Mouse (Mus musculus): ENCODE measurements around the gene Apobr. TPM values are rescaled to one million over a fixed set of nuclear protein-coding genes. Genes with fewer than 3 reads are reported as not detected.

Gene Apobr
- total RNA-seq, 2 experiments from 2014 or later = 1.1 to 4.9 TPM

GRCm38 (mm10) chr7:126636733-126637520 lies 52.2 kb downstream of the Apobr start:
- peak; percentile 91 for ATAC-seq (replicated peaks; ENCODE audit: poor library complexity)

Other genes starting within 250 kb of the Apobr start
- gene Lat, start 215.4 kb upstream of the Apobr start, total RNA-seq (2015) = 0.35 and 2.8 TPM in 2 replicates
- gene Lat, start 215.4 kb upstream of the Apobr start, total RNA-seq (2017) = 1.0 and 1.6 TPM in 2 replicates
- gene Spns1, start 207.5 kb upstream of the Apobr start, total RNA-seq (2015) = 8.3 and 8.4 TPM in 2 replicates
- gene Spns1, start 207.5 kb upstream of the Apobr start, total RNA-seq (2017) = 8.4 and 16.2 TPM in 2 replicates
- gene Nfatc2ip, start 188.2 kb upstream of the Apobr start, total RNA-seq (2015) = 11.4 and 12.2 TPM in 2 replicates
- gene Nfatc2ip, start 188.2 kb upstream of the Apobr start, total RNA-seq (2017) = 14.9 and 15.3 TPM in 2 replicates
- gene Cd19, start 170.1 kb upstream of the Apobr start, total RNA-seq (2015) = not detected in 2 replicates
- not detected in 2 replicates for gene Cd19, start 170.1 kb upstream of the Apobr start, total RNA-seq (2017)
- gene Rabep2, start 156.2 kb upstream of the Apobr start, total RNA-seq (2015) = 4.0 and 4.9 TPM in 2 replicates
- gene Rabep2, start 156.2 kb upstream of the Apobr start, total RNA-seq (2017) = 12.9 and 19.5 TPM in 2 replicates
- not detected in 2 replicates for gene Atp2a1, start 121.8 kb upstream of the Apobr start, total RNA-seq (2015)
- gene Atp2a1, start 121.8 kb upstream of the Apobr start, total RNA-seq (2017) = not detected in 2 replicates
- 33.4 and 36.3 TPM in 2 replicates for gene Sh2b1, start 109.5 kb upstream of the Apobr start, total RNA-seq (2015)
- gene Sh2b1, start 109.5 kb upstream of the Apobr start, total RNA-seq (2017) = 19.3 and 20.1 TPM in 2 replicates
- 89.9 and 97.9 TPM in 2 replicates for gene Tufm, start 97.6 kb upstream of the Apobr start, total RNA-seq (2015)
- gene Tufm, start 97.6 kb upstream of the Apobr start, total RNA-seq (2017) = 85.6 and 89.2 TPM in 2 replicates
- gene Atxn2l, start 81.5 kb upstream of the Apobr start, total RNA-seq (2015) = 86.9 and 88.6 TPM in 2 replicates
- 29.0 and 29.5 TPM in 2 replicates for gene Atxn2l, start 81.5 kb upstream of the Apobr start, total RNA-seq (2017)
- 198 and 210 TPM in 2 replicates for gene Eif3c, start 18.5 kb upstream of the Apobr start, total RNA-seq (2015)
- gene Eif3c, start 18.5 kb upstream of the Apobr start, total RNA-seq (2017) = 226 and 261 TPM in 2 replicates
- 33.0 and 36.3 TPM in 2 replicates for gene Cln3, start 875 bp downstream of the Apobr start, total RNA-seq (2015)
- 9.2 and 19.9 TPM in 2 replicates for gene Cln3, start 875 bp downstream of the Apobr start, total RNA-seq (2017)
- 0.81 TPM in 1 of 2 replicates, not detected in the other for gene Il27, start 10.0 kb downstream of the Apobr start, total RNA-seq (2015)
- 0.29 and 1.1 TPM in 2 replicates for gene Il27, start 10.0 kb downstream of the Apobr start, total RNA-seq (2017)
- gene Nupr1, start 45.9 kb downstream of the Apobr start, total RNA-seq (2015) = 0.17 and 1.6 TPM in 2 replicates
- gene Nupr1, start 45.9 kb downstream of the Apobr start, total RNA-seq (2017) = 0.92 and 1.3 TPM in 2 replicates
- gene Sgf29, start 64.4 kb downstream of the Apobr start, total RNA-seq (2015) = 65.7 and 74.6 TPM in 2 replicates
- 40.1 and 52.5 TPM in 2 replicates for gene Sgf29, start 64.4 kb downstream of the Apobr start, total RNA-seq (2017)
- gene Sult1a1, start 91.5 kb downstream of the Apobr start, total RNA-seq (2015) = 1.7 and 3.2 TPM in 2 replicates
- 1.0 and 3.6 TPM in 2 replicates for gene Sult1a1, start 91.5 kb downstream of the Apobr start, total RNA-seq (2017)
- gene Bola2, start 110.5 kb downstream of the Apobr start, total RNA-seq (2015) = 89.8 and 95.2 TPM in 2 replicates
- gene Bola2, start 110.5 kb downstream of the Apobr start, total RNA-seq (2017) = 168 and 218 TPM in 2 replicates
- gene Slx1b, start 110.8 kb downstream of the Apobr start, total RNA-seq (2015) = 4.2 and 4.8 TPM in 2 replicates
- gene Slx1b, start 110.8 kb downstream of the Apobr start, total RNA-seq (2017) = 4.6 and 4.7 TPM in 2 replicates
- gene Coro1a, start 122.8 kb downstream of the Apobr start, total RNA-seq (2015) = 259 and 365 TPM in 2 replicates
- gene Coro1a, start 122.8 kb downstream of the Apobr start, total RNA-seq (2017) = 366 and 525 TPM in 2 replicates
- gene Mapk3, start 174.7 kb downstream of the Apobr start, total RNA-seq (2015) = 86.5 and 106 TPM in 2 replicates
- 36.0 and 41.3 TPM in 2 replicates for gene Mapk3, start 174.7 kb downstream of the Apobr start, total RNA-seq (2017)
- gene Gdpd3, start 181.4 kb downstream of the Apobr start, total RNA-seq (2015) = 8.4 and 13.3 TPM in 2 replicates
- 7.1 and 7.7 TPM in 2 replicates for gene Gdpd3, start 181.4 kb downstream of the Apobr start, total RNA-seq (2017)
- 25.4 and 32.4 TPM in 2 replicates for gene Ypel3, start 192.0 kb downstream of the Apobr start, total RNA-seq (2015)
- 11.8 and 15.1 TPM in 2 replicates for gene Ypel3, start 192.0 kb downstream of the Apobr start, total RNA-seq (2017)
- 0.34 and 0.42 TPM in 2 replicates for gene Tbx6, start 196.5 kb downstream of the Apobr start, total RNA-seq (2015)
- 0.14 TPM in 1 of 2 replicates, not detected in the other for gene Tbx6, start 196.5 kb downstream of the Apobr start, total RNA-seq (2017)
- 209 and 216 TPM in 2 replicates for gene Ppp4c, start 207.6 kb downstream of the Apobr start, total RNA-seq (2015)
- 113 and 131 TPM in 2 replicates for gene Ppp4c, start 207.6 kb downstream of the Apobr start, total RNA-seq (2017)
- gene Fam57b, start 212.7 kb downstream of the Apobr start, total RNA-seq (2015) = not detected in 2 replicates
- not detected in 2 replicates for gene Fam57b, start 212.7 kb downstream of the Apobr start, total RNA-seq (2017)
- not detected in 2 replicates for gene 4930451I11Rik, start 246.7 kb downstream of the Apobr start, total RNA-seq (2015)
- not detected in 2 replicates for gene 4930451I11Rik, start 246.7 kb downstream of the Apobr start, total RNA-seq (2017)